Mouse (Mus musculus) spleen, postnatal 36 days (tissue): Measurements from ENCODE around the gene Krt36.

ENCODE experiments used
- DNase-seq, 2 experiments: peaks; one replicate each; pipeline ENCODE4 v3.0.0; 2022; ENCODE audit warnings: low spot score in 2 of 2, mixed read lengths in 1 of 2

Gene Krt36

DNA sequence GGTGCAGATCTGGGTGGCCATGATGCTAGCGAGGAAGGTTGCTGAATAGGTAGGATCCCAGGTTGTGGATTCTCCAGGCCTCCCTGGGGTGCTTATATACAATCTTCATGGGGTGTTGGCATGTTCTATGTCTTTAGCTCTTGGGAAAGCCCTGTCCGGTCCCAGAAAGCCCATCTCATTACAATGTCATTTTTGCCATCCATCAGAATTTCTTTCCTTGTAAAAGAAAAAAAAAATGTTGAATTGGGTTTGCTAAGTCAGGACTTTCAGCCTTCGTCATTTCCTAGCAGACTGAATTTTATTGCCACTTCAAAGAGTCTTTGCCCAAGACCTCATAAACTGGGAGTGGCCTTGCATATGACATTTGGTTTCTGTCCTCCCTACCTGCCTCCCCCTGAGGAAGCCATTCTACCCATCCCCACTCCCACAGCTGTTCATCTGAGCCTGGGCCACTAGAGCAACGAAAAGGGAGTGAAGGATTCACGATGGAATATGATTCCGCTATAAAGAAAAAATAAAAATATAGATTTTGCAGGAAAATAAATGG is at the start of gene Krt36:
Krt36 (minus strand) TSS at position 51 of the 547 bp plus-strand sequence.
- no peak for DNase-seq

GRCm38 (mm10) chr11:100148615-100149330 is 43.3 kb upstream of the Krt36 start, which contains the start of gene Krt19:
TSS of gene Krt19 (minus strand) at chr11:100148665.
- DNase-seq = no peak

DNA sequence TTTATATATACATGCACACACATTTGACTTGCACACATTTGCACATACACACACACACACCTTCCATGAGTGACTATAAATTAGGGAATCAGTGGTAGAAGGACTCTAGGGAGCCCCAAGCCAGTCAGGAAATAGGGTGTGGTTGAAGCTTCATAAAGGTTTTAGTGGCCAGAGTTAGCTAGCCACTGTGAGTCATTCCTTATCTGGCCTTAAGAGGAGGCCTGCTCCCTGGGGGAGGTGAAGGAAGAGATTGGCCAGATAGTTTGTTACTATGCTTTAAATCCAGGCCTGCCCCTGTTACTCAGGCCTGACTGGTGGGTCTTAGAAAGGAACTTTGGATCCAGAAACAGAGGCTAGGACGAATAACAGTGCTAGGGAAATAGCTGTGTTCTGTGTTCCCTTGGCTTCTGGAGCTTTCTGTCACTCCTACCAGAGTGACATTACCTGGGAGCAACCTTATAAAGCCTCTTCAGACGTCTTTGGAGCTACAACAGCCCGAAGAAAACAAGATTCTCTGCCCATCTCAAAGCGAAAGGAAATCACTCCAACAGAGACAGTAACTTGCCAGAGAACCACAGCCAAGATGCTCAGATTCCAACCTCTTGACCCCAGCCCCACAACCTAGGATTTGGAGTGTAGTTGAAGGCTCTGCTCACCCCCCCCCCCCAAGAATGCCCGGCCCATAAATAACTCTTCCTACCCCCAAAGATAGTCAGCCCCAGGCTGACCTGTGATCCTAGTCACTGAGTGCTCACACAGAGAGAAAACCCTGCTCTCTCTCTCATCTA is 42.3 kb upstream of the Krt36 start:
- DNase-seq = no peak

DNA sequence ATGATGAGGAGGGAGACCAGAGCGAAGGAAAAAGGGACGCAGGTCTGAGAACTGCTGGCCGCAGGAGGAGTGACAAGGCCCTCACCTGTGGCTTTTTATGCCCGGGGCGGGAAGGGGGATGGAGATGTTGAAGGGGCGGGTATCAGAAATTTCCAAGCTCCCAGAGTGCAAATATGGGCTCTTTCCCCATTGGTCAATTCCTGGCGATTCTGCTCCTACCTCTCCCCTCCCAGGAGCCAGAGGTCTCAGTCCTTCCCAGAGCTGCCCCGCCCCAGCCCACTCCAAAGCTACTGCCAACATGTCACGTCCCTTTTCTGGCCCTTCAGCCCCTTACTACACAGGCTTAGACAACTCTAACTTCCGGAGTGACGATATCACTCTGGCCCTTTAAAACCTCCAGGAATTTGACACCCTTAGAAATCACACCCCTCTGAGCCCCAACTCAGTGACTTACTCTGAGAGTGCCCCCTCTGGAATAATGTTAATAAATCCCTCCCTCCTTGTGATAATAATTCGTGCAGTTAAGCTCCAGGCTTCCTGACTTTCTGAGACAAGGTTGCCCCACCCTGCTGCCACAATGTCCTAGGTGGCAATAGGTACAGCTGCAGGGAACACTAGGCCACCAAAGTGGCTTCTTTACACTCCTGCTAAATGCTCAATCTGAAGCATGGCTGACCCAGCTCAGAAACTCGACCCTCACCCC is 40.6 kb upstream of the Krt36 start:
- DNase-seq = no peak

- DNase-seq = no peak
Observed at GRCm38 (mm10) chr11:100145104-100145503, 39.7 kb upstream of the Krt36 start.

- DNase-seq = no peak
Observed at GRCm38 (mm10) chr11:100140966-100141365, 35.5 kb upstream of the Krt36 start.

GRCm38 (mm10) chr11:100139391-100139790 is 34.0 kb upstream of the Krt36 start:
- no peak for DNase-seq

GRCm38 (mm10) chr11:100138809-100139208 is 33.4 kb upstream of the Krt36 start:
- DNase-seq = no peak

- DNase-seq = no peak
Observed at GRCm38 (mm10) chr11:100137693-100138092, 32.3 kb upstream of the Krt36 start.

- DNase-seq = no peak
Observed at GRCm38 (mm10) chr11:100136559-100136958, 31.1 kb upstream of the Krt36 start.

DNA sequence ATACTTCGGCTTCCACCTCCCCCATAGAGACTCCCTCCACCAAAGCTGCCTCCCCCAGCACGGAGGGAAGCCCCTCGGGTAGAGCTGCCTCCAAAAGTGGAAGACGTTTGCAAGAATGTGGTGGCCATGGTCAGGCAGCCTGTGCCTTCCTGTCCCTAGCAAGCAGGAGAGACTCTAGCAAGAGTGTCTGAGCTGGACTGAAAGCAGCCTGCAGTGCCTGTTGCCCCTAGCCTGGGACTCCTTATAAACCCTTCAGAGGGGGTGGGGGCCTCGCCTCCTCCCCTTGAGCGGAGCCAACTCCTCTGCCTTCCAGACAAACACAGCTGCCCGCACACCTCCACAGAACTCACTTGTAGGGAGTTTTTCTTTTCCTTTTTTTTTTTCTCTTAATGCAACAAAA is 30.3 kb upstream of the Krt36 start, which contains the start of gene Krt15:
Krt15 (minus strand) TSS at position 198 of the 400 bp plus-strand sequence.
- DNase-seq = no peak

DNA sequence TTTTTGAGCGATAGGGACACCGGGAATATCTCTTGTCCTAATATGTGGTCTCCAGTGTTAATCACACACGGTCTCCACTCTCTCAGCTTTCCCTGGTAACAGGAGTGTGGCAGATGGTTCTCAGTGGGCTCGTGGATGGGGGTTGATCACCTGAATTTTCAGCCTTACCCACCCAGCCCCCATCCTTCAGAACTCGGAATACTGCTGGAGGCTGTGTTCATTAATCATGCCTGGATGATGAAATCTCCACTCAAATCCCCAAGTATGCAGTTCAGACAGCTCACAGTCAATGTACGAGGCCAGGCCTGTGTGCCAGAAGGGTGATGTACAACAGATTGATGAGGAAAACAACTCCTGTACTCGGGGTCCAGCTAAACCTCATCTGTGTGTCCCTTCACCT is 19.5 kb upstream of the Krt36 start:
- no peak for DNase-seq

DNA sequence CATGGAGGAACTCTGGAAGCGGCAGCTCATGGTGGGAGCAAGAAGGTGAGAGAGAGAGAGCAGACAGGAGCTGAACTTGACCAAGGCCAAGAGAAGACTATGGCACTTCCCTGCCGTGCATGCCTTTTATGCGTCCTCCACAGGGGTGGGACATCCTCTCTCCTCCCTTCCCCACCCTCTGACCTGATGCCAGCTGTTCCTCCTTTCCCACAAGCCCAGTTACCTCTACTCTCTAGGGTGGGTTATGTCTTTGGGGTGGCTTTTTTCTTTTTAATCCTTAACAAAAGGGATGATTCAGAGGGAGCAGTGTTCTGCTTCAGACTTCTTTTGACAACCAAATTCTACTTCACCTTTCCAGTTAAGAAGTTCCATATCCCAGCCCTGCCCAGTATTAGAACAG is 16.0 kb upstream of the Krt36 start, which contains the start of gene Krt13:
Krt13 (minus strand) TSS at position 101 of the 400 bp plus-strand sequence.
- DNase-seq = no peak

- no peak for DNase-seq
Observed at GRCm38 (mm10) chr11:100120331-100120730, 14.9 kb upstream of the Krt36 start.

DNA sequence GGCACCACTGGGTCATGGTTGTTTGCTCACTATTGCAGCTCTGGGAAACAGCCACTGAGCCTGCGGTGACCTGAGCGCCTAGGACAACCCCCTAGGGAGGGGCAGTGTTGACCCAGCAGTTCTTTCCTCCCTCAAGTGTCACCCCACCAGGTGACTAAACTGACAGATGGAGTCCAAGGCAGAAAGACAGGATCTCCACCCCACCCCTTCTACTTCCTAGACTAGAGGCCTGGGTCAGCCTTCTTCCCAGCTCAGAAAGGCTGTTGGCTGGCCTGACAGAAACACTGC is 8.3 kb upstream of the Krt36 start:
- DNase-seq = no peak

DNA sequence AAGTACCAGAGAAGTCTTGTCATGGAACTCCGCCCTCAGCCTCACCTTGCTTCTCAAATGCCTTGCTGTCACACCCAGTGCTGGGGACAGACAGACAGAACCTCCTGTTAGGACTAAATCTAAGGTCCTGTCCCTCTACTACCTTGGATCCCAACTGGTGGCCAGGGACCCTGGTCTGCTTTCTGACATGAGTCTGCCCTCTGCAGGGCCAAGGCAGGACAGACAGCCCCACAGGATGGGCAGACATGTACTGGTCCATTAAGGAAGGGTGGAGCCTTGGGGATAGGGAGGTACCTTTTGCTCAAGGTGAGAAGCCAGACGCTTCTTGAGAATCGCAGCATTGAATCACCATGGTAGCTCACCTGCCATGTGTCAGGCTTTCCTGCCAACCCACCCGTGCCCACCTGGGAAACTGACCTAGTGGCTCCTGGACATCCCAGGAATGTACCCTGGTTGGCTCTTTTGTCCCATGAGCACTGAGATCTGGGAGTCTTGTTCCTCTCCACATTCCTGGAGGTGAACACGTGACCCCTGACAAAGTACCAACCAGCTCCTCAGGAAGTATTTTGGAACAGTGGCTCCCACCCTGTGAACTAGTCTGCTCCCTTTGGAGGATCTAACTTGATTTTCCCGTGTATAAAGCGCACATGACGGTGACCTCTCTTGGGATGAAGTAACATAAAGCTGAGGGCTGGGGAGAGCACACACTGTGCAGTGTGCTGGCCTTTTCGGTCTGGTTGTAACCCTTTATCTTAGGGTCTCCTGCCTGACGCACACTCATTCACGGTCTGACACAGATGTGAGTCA is 7.7 kb upstream of the Krt36 start:
- no peak for DNase-seq

DNA sequence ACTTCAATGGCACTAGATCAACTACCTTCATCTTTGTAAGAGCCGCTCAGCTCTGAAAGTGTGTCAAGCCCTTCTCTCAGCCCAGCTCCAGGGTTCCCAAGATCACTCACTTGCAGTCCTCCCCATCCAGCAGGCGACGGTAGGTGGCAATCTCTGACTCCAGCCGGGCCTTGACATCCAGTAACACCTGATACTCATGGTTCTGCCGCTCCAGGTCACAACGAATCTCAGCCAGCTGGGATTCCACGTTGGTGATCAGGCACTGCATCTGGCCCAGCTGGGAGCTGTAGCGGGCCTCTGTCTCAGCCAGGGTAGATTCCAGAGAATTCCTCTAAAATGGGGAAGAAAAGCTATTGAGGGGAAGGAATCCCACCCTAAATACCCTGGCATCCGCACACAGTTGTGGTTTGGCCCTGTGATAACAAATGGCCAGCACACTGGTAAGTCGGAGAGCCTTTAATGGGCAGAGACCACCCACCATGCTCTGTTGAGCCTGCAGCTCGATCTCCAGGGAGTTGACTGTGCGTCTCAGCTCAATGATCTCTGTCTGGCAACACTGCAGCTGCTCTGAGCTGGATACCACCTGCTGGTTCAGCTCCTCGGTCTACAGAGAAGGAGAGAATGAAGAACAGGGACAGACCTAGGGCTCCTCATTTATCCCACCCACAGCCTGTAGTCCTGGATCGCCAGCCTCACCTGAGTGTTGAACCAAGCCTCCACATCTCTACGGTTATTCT is 2.6 kb downstream of the Krt36 start:
- DNase-seq = no peak

GRCm38 (mm10) chr11:100100391-100100790 is 5.0 kb downstream of the Krt36 start:
- DNase-seq = no peak

- DNase-seq = no peak
Observed at GRCm38 (mm10) chr11:100097819-100098218, 7.6 kb downstream of the Krt36 start.

DNA sequence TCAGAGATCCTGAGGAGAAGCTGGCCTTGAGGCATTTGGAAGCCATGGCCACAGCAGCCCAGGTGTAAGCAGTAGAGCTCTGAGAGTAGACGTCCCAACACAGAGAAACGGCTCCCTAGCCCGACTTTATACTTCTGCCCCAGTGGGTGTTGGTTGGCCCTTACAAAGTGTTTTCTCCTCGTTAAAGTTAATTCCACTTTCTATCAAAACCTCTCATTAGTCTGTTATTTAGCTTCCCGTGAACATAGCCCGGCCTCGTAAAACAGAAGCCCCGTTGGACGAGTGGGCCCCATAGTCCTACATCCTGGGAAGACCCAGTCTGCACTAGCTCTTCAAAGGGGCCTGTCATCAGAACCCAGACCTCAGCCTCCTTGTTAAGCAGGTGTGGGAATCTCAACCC is 9.3 kb downstream of the Krt36 start, which contains the start of gene Krt35:
Krt35 (minus strand) TSS at position 101 of the 400 bp plus-strand sequence.
- no peak for DNase-seq
